In genomic region chr3:96267541-96267940, GRCm38 (mm10) we compare ENCODE assay signal across 8 mouse cellular contexts. TPM values are rescaled to one million over a fixed set of nuclear protein-coding genes. Genes with fewer than 3 reads are reported as not detected.
A peak's percentile ranks its signal among the peaks of the same experiment; 100 is the strongest.
DNase-seq lines count a peak whose midpoint lies in the region; ATAC-seq and TF ChIP-seq lines count a peak whose summit lies in the region.
"Had no signal": no experiment of that assay in that cellular context is flagged by ENCODE, and none has a peak within 500 bp of the region (broad histone marks: within the 10 kb centered on the region; RNA-seq: fewer than 3 reads in every experiment).

No protein-coding gene starts in this region.

- no peak overlapping the region for H3K4me3 ChIP-seq in lung, embryonic 16.5 days (ENCODE audit: low read length)
- H3K4me3 ChIP-seq in lung, adult 2 months (replicated peaks; ENCODE audit: extremely low read depth, low read depth, low read length): no peak overlapping the region
- H3K4me3 ChIP-seq in embryonic fibroblast, embryonic 13.5 days (ENCODE audit: insufficient read depth, low read length): no peak overlapping the region
- H3K4me3 ChIP-seq in intestine, embryonic 14.5 days (ENCODE audit: low read depth, low read length): 0 out of 2 replicates have a peak overlapping the region, but pooled peaks have one; percentile 38
- no peak overlapping the region for H3K4me3 ChIP-seq in neural tube, embryonic 13.5 days

- H3K4me1 ChIP-seq in lung, embryonic 16.5 days (replicated peaks; ENCODE audit: control insufficient read depth, insufficient read depth, low read length): peaks cover 11% of the 10 kb centered on the region
- peaks cover 9% of the 10 kb centered on the region for H3K4me1 ChIP-seq in lung, adult 2 months (ENCODE audit: control insufficient read depth, insufficient read depth, low read length)
- peaks cover 5% of the 10 kb centered on the region; the same call in 1 of the 2 replicates for H3K4me1 ChIP-seq in embryonic fibroblast, embryonic 13.5 days (ENCODE audit: control insufficient read depth, insufficient read depth, low read length)
- peaks cover 21% of the 10 kb centered on the region for H3K4me1 ChIP-seq in intestine, embryonic 14.5 days (replicated peaks; ENCODE audit: control insufficient read depth, insufficient read depth, low read length)
- H3K4me1 ChIP-seq in neural tube, embryonic 13.5 days (replicated peaks): peaks cover 23% of the 10 kb centered on the region

- peak overlapping the region; percentile 92 for H3K27ac ChIP-seq in lung, embryonic 16.5 days (ENCODE audit: low read length)
- H3K27ac ChIP-seq in embryonic fibroblast, embryonic 13.5 days (ENCODE audit: insufficient read depth, low read length): peak overlapping the region; percentile 97
- peak overlapping the region; percentile 93 for H3K27ac ChIP-seq in intestine, embryonic 14.5 days (ENCODE audit: low read depth)
- H3K27ac ChIP-seq in neural tube, embryonic 13.5 days (replicated peaks): peak overlapping the region; percentile 88

- no peak for ATAC-seq in lung, embryonic 16.5 days (ENCODE audit: low read depth)
- ATAC-seq in intestine, embryonic 14.5 days (replicated peaks; ENCODE audit: low FRiP score, low TSS enrichment, low read depth): no peak
- ATAC-seq in neural tube, embryonic 13.5 days (ENCODE audit: low read depth): no peak

- no peaks in the 10 kb centered on the region for H3K36me3 ChIP-seq in lung, embryonic 16.5 days (ENCODE audit: control insufficient read depth, insufficient read depth, low read length)
- H3K36me3 ChIP-seq in intestine, embryonic 14.5 days (ENCODE audit: control insufficient read depth, insufficient read depth, low read length): no peaks in the 10 kb centered on the region
- no peaks in the 10 kb centered on the region for H3K36me3 ChIP-seq in neural tube, embryonic 13.5 days

- TF ChIP-seq CTCF in lung, adult 2 months (IDR thresholded peaks at IDR 0.05; ENCODE audit: insufficient read depth, low read length): no peak
- TF ChIP-seq CTCF in embryonic fibroblast, embryonic 13.5 days (IDR thresholded peaks at IDR 0.05; ENCODE audit: borderline replicate concordance, insufficient read depth, low read length): no peak

- no peak for TF ChIP-seq POLR2A in lung, adult 2 months (IDR thresholded peaks at IDR 0.05; ENCODE audit: borderline replicate concordance, extremely low read depth, low read depth, low read length)
- TF ChIP-seq POLR2A in embryonic fibroblast, embryonic 13.5 days (IDR thresholded peaks at IDR 0.05; ENCODE audit: low read depth, low read length): no peak

- H3K9ac ChIP-seq in lung, embryonic 16.5 days (ENCODE audit: low read length): peak overlapping the region; percentile 40
- peak overlapping the region; percentile 48; the same call in 1 of the 2 replicates for H3K9ac ChIP-seq in intestine, embryonic 14.5 days (ENCODE audit: low read length)
- H3K9ac ChIP-seq in neural tube, embryonic 13.5 days: 0 out of 2 replicates have a peak overlapping the region, but pooled peaks have one; percentile 32

- peak overlapping the region; percentile 55 for H3K4me2 ChIP-seq in lung, embryonic 16.5 days (ENCODE audit: low read depth, low read length)
- peak overlapping the region; percentile 53 for H3K4me2 ChIP-seq in intestine, embryonic 14.5 days (ENCODE audit: low read length)
- peak overlapping the region; percentile 89 for H3K4me2 ChIP-seq in neural tube, embryonic 13.5 days

- H3K27me3 ChIP-seq in lung, embryonic 16.5 days (ENCODE audit: control insufficient read depth, insufficient read depth, low read depth, low read length): no peaks in the 10 kb centered on the region
- no peaks in the 10 kb centered on the region for H3K27me3 ChIP-seq in intestine, embryonic 14.5 days (replicated peaks; ENCODE audit: control insufficient read depth, insufficient read depth, low read length)
- no peaks in the 10 kb centered on the region for H3K27me3 ChIP-seq in neural tube, embryonic 13.5 days

- DNase-seq in lung, adult 2 months: no peak
- DNase-seq in intestine, embryonic 14.5 days (ENCODE audit: low spot score): no peak
- DNase-seq in urinary bladder, adult 2 months (ENCODE audit: low spot score): no peak
- no peak for DNase-seq in Muller cell, postnatal 12 days (ENCODE audit: inconsistent ontology term)

- H3K9me3 ChIP-seq in lung, embryonic 16.5 days (ENCODE audit: control insufficient read depth, low read length): no peaks in the 10 kb centered on the region
- no peaks in the 10 kb centered on the region for H3K9me3 ChIP-seq in intestine, embryonic 14.5 days (ENCODE audit: control insufficient read depth, low read length)
- no peaks in the 10 kb centered on the region for H3K9me3 ChIP-seq in neural tube, embryonic 13.5 days

- WGBS in lung, embryonic 16.5 days: 68% methylated on average over 4 of the region's 4 CpGs
- WGBS in lung, adult 2 months: 65% methylated on average over 4 of the region's 4 CpGs
- 78% methylated on average over 4 of the region's 4 CpGs for WGBS in intestine, embryonic 14.5 days
- WGBS in neural tube, embryonic 13.5 days: 77% methylated on average over 4 of the region's 4 CpGs

RNA-seq across cellular contexts. Expression of gene Hist2h3b, which starts 0.9 kb away (rescaled TPM):
- polyA plus RNA-seq in lung, embryonic 16.5 days (2015; fragmentation: Nextera tagmentation; extraction: Ambion mirVana): 55.7 and 61.1 TPM in 2 replicates
- polyA plus RNA-seq in lung, adult 2 months (2012; rRNA removed): 33.2 and 40.7 TPM in 2 replicates
- 2.6 and 7.5 TPM in 2 replicates for polyA plus RNA-seq in embryonic fibroblast, embryonic 13.5 days (2011; ENCODE audit: insufficient read length, low read depth, missing spikeins)
- polyA plus RNA-seq in intestine, embryonic 14.5 days (2014; fragmentation: Nextera tagmentation; extraction: Ambion mirVana): 77.9 and 79.1 TPM in 2 replicates
- 13.1 and 17.8 TPM in 2 replicates for polyA plus RNA-seq in neural tube, embryonic 13.5 days (2015; fragmentation: Nextera tagmentation; extraction: Ambion mirVana)
- 1.9 and 3.2 TPM in 2 replicates for polyA plus RNA-seq in urinary bladder, adult 2 months (2012; rRNA removed)

RNA-seq across cellular contexts. Expression of gene Hist2h2bb, which starts 2.0 kb away (rescaled TPM):
- polyA plus RNA-seq in lung, embryonic 16.5 days (2015; fragmentation: Nextera tagmentation; extraction: Ambion mirVana): 13.0 and 14.5 TPM in 2 replicates
- polyA plus RNA-seq in lung, adult 2 months (2012; rRNA removed): 1.1 and 1.8 TPM in 2 replicates
- polyA plus RNA-seq in embryonic fibroblast, embryonic 13.5 days (2011; ENCODE audit: insufficient read length, low read depth, missing spikeins): 11.0 and 16.1 TPM in 2 replicates
- 20.1 and 22.0 TPM in 2 replicates for polyA plus RNA-seq in intestine, embryonic 14.5 days (2014; fragmentation: Nextera tagmentation; extraction: Ambion mirVana)
- 2.1 and 2.7 TPM in 2 replicates for polyA plus RNA-seq in neural tube, embryonic 13.5 days (2015; fragmentation: Nextera tagmentation; extraction: Ambion mirVana)
- polyA plus RNA-seq in urinary bladder, adult 2 months (2012; rRNA removed): 0.69 TPM in 1 of 2 replicates, not detected in the other

RNA-seq across cellular contexts. Expression of gene Hist2h4, which starts 4.4 kb away (rescaled TPM):
- polyA plus RNA-seq in lung, embryonic 16.5 days (2015; fragmentation: Nextera tagmentation; extraction: Ambion mirVana): 9.8 and 12.3 TPM in 2 replicates
- 5.1 and 5.6 TPM in 2 replicates for polyA plus RNA-seq in lung, adult 2 months (2012; rRNA removed)
- 2.5 and 3.7 TPM in 2 replicates for polyA plus RNA-seq in embryonic fibroblast, embryonic 13.5 days (2011; ENCODE audit: insufficient read length, low read depth, missing spikeins)
- polyA plus RNA-seq in intestine, embryonic 14.5 days (2014; fragmentation: Nextera tagmentation; extraction: Ambion mirVana): 11.1 and 14.2 TPM in 2 replicates
- 3.3 and 3.5 TPM in 2 replicates for polyA plus RNA-seq in neural tube, embryonic 13.5 days (2015; fragmentation: Nextera tagmentation; extraction: Ambion mirVana)
- 1.4 and 1.6 TPM in 2 replicates for polyA plus RNA-seq in urinary bladder, adult 2 months (2012; rRNA removed)

RNA-seq across cellular contexts. Expression of gene Hist2h3c1, which starts 21.1 kb away (rescaled TPM):
- 1.0 and 2.3 TPM in 2 replicates for polyA plus RNA-seq in lung, embryonic 16.5 days (2015; fragmentation: Nextera tagmentation; extraction: Ambion mirVana)
- polyA plus RNA-seq in lung, adult 2 months (2012; rRNA removed): not detected in 2 replicates
- not detected in 2 replicates for polyA plus RNA-seq in embryonic fibroblast, embryonic 13.5 days (2011; ENCODE audit: insufficient read length, low read depth, missing spikeins)
- polyA plus RNA-seq in intestine, embryonic 14.5 days (2014; fragmentation: Nextera tagmentation; extraction: Ambion mirVana): 0.56 and 2.0 TPM in 2 replicates
- 0.38 and 0.96 TPM in 2 replicates for polyA plus RNA-seq in neural tube, embryonic 13.5 days (2015; fragmentation: Nextera tagmentation; extraction: Ambion mirVana)
- polyA plus RNA-seq in urinary bladder, adult 2 months (2012; rRNA removed): not detected in 2 replicates
- polyA plus RNA-seq: cortical plate, adult 2 months had no signal

RNA-seq across cellular contexts. Expression of gene Hist2h2aa1, which starts 22.2 kb away (rescaled TPM):
- polyA plus RNA-seq in lung, embryonic 16.5 days (2015; fragmentation: Nextera tagmentation; extraction: Ambion mirVana): 16.9 and 21.5 TPM in 2 replicates
- 203 and 266 TPM in 2 replicates for polyA plus RNA-seq in lung, adult 2 months (2012; rRNA removed)
- 9.2 and 11.1 TPM in 2 replicates for polyA plus RNA-seq in embryonic fibroblast, embryonic 13.5 days (2011; ENCODE audit: insufficient read length, low read depth, missing spikeins)
- 16.3 and 23.3 TPM in 2 replicates for polyA plus RNA-seq in intestine, embryonic 14.5 days (2014; fragmentation: Nextera tagmentation; extraction: Ambion mirVana)
- polyA plus RNA-seq in neural tube, embryonic 13.5 days (2015; fragmentation: Nextera tagmentation; extraction: Ambion mirVana): 12.3 and 21.1 TPM in 2 replicates
- 140 and 149 TPM in 2 replicates for polyA plus RNA-seq in urinary bladder, adult 2 months (2012; rRNA removed)
